Mouse (Mus musculus) lung, embryonic 16.5 days (tissue): ENCODE measurements around the gene Hyls1. TPM values are rescaled to one million over a fixed set of nuclear protein-coding genes. Genes with fewer than 3 reads are reported as not detected.
A peak's percentile ranks its signal among the peaks of the same experiment; 100 is the strongest.

Experiments used
- ATAC-seq: fragments of 200-750 bp; cut with Nextera tagmentation; 2 replicates; pipeline ENCODE4 v1.8.0; 2017; ENCODE audit warnings: low read depth, mild to moderate bottlenecking, moderate library complexity
- H3K27ac ChIP-seq: fragments of 300-500 bp; sonication (generic); 2 replicates; pipeline ENCODE4 v1.5.1; 2014; ENCODE audit warnings: mild to moderate bottlenecking, control low read depth, low read length
- H3K27me3 ChIP-seq: fragments of 300-500 bp; sonication (generic); 2 replicates; pipeline ENCODE4 v1.6.1; 2014; ENCODE audit warnings: low read depth, low read length, mixed read lengths; ENCODE audit not compliant: control insufficient read depth, insufficient read depth
- H3K36me3 ChIP-seq: fragments of 300-500 bp; sonication (generic); 2 replicates; pipeline ENCODE4 v1.6.1; 2014; ENCODE audit warnings: low read length; ENCODE audit not compliant: control insufficient read depth, insufficient read depth
- H3K4me1 ChIP-seq: fragments of 300-500 bp; sonication (generic); replicated peaks from 2 replicates; pipeline ENCODE4 v1.6.1; 2014; ENCODE audit warnings: low read length, mixed read lengths; ENCODE audit not compliant: control insufficient read depth, insufficient read depth
- H3K4me2 ChIP-seq: fragments of 300-500 bp; sonication (generic); 2 replicates; pipeline ENCODE4 v1.6.1; 2014; ENCODE audit warnings: low read depth, low read length, control low read depth
- H3K4me3 ChIP-seq: fragments of 300-500 bp; sonication (generic); 2 replicates; pipeline ENCODE4 v1.5.1; 2014; ENCODE audit warnings: mild to moderate bottlenecking, low read length, control low read depth
- H3K9ac ChIP-seq: fragments of 300-500 bp; sonication (generic); 2 replicates; pipeline ENCODE4 v1.6.1; 2014; ENCODE audit warnings: low read length, control low read depth
- H3K9me3 ChIP-seq: fragments of 300-500 bp; sonication (generic); 2 replicates; pipeline ENCODE4 v1.6.1; 2016; ENCODE audit warnings: low read length; ENCODE audit not compliant: control insufficient read depth
- WGBS: fragments of 180-500 bp; shearing (Covaris S2); extraction: QIAGEN DNeasy Blood & Tissue Kit; methylation state at CpG from one replicate; pipeline ENCODE4 v1.1.7; 2014; 5-methylcytosine and 5-hydroxymethylcytosine counted together
- polyA plus RNA-seq: library from polyadenylated mRNA; unstranded; fragments of >200 nt; fragmentation: Nextera tagmentation; extraction: Ambion mirVana; gene quantifications from 2 replicates; pipeline ENCODE4 v1.2.1, GENCODE M21; 2015

The Hyls1 gene
- polyA plus RNA-seq, 1 experiment from 2014 or later = 25.1 TPM

- Histone ChIP-seq H3K4me2 (no peak overlapping the region), H3K4me3 (no peak overlapping the region), H3K27me3 (no peaks in the 10 kb centered on the region), H3K36me3 (no peaks in the 10 kb centered on the region), H3K9me3 (no peaks in the 10 kb centered on the region), H3K4me1 (no peaks in the 10 kb centered on the region), H3K27ac (no peak overlapping the region), H3K9ac (no peak overlapping the region)
- ATAC-seq = no peak
- 64% methylated on average over 9 of the region's 9 CpGs for WGBS
These were observed 23.5 kb downstream of the Hyls1 start for GRCm38 (mm10) chr9:35546745-35547144.

DNA sequence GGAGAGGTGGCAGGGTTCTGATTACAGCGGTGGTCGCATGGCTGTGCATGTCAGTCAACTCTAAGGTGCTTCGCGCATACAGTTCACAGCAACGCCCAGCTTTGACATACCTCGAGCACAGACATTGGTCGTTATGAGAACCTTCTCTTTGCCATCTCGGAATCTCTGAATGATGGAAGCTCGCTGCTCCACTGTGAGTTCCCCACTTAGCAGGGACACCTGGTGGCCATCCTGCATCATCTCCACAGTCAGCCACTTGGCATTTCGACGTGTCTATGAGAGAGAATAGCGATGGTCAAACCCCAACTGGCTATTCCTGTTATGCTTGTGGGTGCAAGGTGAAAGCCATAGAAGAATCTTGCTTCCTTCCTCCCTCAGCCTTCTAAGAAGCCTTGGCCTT, 24.5 kb downstream of the Hyls1 start:
- H3K4me3 ChIP-seq = no peak overlapping the region

DNA sequence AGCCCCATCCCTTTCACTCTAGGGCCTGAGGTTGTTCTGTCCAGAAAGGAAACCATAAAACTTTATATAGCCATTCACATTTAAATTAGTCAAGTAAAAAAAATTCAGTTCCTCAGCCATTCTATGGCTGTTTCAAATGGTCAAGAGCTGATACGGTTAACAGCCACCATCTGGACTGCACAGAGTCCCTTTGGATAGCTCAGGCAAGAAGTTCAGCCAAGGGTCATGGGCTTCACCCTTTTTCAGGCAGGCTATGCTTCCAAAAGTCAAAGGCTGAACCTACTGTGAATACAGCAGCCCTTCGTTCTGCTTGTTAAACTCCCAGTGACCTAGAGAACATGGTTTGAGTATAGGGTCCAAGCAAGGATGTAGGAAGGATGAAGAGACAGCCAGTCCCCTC, 25.5 kb downstream of the Hyls1 start:
- no peak for ATAC-seq
- WGBS = 64% methylated on average over 2 of the region's 2 CpGs
- Histone ChIP-seq H3K4me2 (no peak overlapping the region), H3K27ac (no peak overlapping the region), H3K27me3 (no peaks in the 10 kb centered on the region), H3K36me3 (no peaks in the 10 kb centered on the region), H3K9me3 (no peaks in the 10 kb centered on the region), H3K9ac (no peak overlapping the region), H3K4me1 (no peaks in the 10 kb centered on the region), H3K4me3 (no peak overlapping the region)

More for the DNA sequence above, 24.5 kb downstream of the Hyls1 start:
- Histone ChIP-seq H3K27ac (no peak overlapping the region), H3K4me1 (no peaks in the 10 kb centered on the region), H3K27me3 (no peaks in the 10 kb centered on the region), H3K9ac (no peak overlapping the region), H3K4me2 (no peak overlapping the region), H3K36me3 (no peaks in the 10 kb centered on the region), H3K9me3 (no peaks in the 10 kb centered on the region)
- 68% methylated on average over 12 of the region's 12 CpGs for WGBS
- no peak for ATAC-seq

DNA sequence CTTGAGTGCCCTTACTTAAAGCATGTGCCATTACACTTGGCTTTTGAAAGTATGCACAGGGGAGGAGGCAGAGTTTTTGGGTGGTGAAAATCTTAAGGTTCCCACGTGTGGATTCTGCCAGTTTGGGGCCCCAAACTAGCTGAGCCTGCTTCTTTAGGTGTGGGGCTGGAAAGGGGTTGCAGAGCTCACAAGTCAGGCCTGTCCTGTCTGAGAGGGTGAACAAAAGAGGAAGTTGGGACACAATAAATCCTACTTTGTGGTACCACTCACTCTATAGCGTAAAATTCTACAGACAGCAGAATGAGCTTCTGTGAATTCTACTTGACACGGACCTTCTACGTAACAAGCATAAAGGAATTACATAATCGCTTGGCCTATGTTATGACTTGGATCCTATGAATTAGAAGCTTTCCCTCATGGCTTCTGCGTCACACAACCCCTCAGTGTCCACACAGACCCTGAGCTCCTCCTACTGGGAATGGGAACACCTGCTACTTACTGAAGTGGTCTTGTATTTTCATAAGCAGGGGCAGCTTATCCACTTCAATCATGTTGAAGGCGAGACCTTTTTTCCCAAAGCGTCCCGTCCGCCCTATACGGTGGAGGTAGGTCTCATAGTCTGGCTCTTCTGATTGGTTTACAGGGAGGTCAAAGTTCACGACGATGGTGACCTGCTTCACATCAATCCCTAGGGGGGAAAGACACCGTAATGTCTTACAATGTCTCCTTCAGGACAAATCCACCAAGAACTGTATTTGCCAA, 26.9 kb downstream of the Hyls1 start:
- 79% methylated on average over 14 of the region's 14 CpGs for WGBS
- H3K27me3 ChIP-seq = no peaks in the 10 kb centered on the region

GRCm38 (mm10) chr9:35541941-35542340, 28.3 kb downstream of the Hyls1 start:
- WGBS = 62% methylated on average over 6 of the region's 6 CpGs
- no peaks in the 10 kb centered on the region for H3K9me3 ChIP-seq
- H3K4me2 ChIP-seq = no peak overlapping the region
- no peaks in the 10 kb centered on the region for H3K4me1 ChIP-seq
- H3K27me3 ChIP-seq = no peaks in the 10 kb centered on the region
- no peak for ATAC-seq
- no peak overlapping the region for H3K27ac ChIP-seq
- H3K4me3 ChIP-seq = no peak overlapping the region
- no peak overlapping the region for H3K9ac ChIP-seq
- H3K36me3 ChIP-seq = no peaks in the 10 kb centered on the region

More for the DNA sequence above, 26.9 kb downstream of the Hyls1 start:
- no peak for ATAC-seq
- Histone ChIP-seq H3K27ac (no peak overlapping the region), H3K36me3 (no peaks in the 10 kb centered on the region), H3K9me3 (no peaks in the 10 kb centered on the region), H3K4me2 (no peak overlapping the region), H3K9ac (no peak overlapping the region), H3K4me1 (no peaks in the 10 kb centered on the region), H3K4me3 (no peak overlapping the region)

- no peaks in the 10 kb centered on the region for H3K4me1 ChIP-seq
- no peaks in the 10 kb centered on the region for H3K9me3 ChIP-seq
- H3K36me3 ChIP-seq = no peaks in the 10 kb centered on the region
- peak; percentile 80 for ATAC-seq
- H3K4me3 ChIP-seq = no peak overlapping the region
- no peak overlapping the region for H3K9ac ChIP-seq
- H3K27me3 ChIP-seq = no peaks in the 10 kb centered on the region
- no peak overlapping the region for H3K27ac ChIP-seq
- no peak overlapping the region for H3K4me2 ChIP-seq
- WGBS = 6% methylated on average over 6 of the region's 6 CpGs
These were observed 28.7 kb downstream of the Hyls1 start for GRCm38 (mm10) chr9:35541488-35541887.

DNA sequence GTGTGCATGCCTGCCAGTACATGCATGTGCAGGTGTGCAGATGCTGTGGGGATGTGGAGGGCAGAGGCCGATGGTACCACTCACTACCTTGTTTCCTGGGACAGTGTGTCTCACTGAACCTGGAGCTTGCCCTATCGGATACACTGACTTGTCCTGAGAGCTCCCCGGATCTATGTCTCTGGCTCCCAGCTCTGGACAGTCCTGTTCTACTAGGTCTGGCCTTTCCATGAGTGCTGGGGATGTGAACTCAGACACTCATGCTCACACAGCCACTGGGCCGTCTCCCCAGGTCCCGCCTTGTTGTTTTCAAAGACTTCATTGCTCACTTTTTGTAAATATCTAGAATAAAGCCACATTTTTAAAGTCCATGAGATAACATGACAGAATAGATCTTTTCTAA, 29.2 kb downstream of the Hyls1 start:
- H3K4me3 ChIP-seq = no peak overlapping the region
- H3K4me1 ChIP-seq = no peaks in the 10 kb centered on the region
- no peaks in the 10 kb centered on the region for H3K36me3 ChIP-seq
- no peak overlapping the region for H3K9ac ChIP-seq
- no peak overlapping the region for H3K27ac ChIP-seq
- H3K9me3 ChIP-seq = no peaks in the 10 kb centered on the region
- WGBS = 68% methylated on average over 5 of the region's 5 CpGs
- ATAC-seq = no peak
- H3K4me2 ChIP-seq = no peak overlapping the region
- H3K27me3 ChIP-seq = no peaks in the 10 kb centered on the region

DNA sequence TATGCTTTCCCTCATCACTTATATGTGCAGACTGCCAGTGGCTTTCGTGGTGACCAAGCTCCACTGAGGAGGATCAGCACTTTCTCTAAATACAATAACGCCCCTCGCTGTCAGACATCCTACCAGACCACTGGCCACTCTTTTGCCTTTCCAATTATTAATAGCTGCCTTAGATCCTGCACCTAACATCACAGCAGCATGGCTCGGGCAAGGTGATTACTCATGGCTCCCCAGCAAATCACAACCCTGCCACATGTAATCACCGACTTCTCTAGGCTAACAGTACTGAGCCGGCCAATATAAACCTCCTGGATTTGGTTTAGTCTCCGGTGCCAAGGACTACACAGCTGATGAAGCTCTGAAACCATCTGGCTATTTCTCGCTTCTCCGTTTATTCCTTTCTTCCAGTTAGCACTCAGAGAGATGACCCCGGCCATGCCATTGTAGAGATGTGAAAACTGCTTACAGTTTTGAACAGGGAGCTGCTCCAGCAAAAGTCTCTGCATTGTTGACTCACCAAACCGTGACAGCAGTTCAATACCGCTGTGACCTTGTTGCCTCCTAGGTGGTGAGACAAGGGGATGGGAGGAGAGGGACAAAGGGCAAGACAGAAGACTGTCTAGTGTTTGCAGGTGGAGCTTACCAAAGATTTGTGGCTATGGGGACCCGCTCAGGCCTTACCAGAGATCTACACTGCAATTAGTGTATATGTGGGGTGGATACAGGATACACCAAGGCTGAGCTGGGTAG, 31.0 kb downstream of the Hyls1 start:
- WGBS = 56% methylated on average over 13 of the region's 13 CpGs
- Histone ChIP-seq H3K27ac (no peak overlapping the region), H3K36me3 (no peaks in the 10 kb centered on the region)

DNA sequence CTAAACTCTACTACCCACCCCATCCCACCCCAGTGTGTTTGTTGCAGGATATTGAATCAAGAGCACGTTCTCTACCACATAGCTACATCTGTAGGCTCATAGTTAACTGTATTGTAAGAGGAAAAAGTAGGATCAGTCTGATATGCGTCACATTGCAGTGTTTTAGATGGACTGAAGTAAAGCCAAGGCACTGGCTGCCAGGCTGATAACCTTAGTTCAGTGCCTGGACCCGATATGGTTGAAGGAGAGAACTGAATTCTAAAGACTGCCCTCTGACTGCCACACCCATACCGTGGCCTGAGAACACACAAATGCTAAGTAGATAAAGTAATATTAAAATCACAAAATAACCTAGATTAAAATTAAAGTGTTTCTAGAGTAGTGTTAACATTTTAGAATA, 34.3 kb downstream of the Hyls1 start:
- no peaks in the 10 kb centered on the region for H3K27me3 ChIP-seq
- no peaks in the 10 kb centered on the region for H3K9me3 ChIP-seq
- H3K4me1 ChIP-seq = no peaks in the 10 kb centered on the region
- no peak overlapping the region for H3K27ac ChIP-seq
- H3K4me2 ChIP-seq = no peak overlapping the region
- WGBS = 61% methylated on average over 4 of the region's 4 CpGs
- H3K36me3 ChIP-seq = no peaks in the 10 kb centered on the region
- no peak overlapping the region for H3K9ac ChIP-seq
- H3K4me3 ChIP-seq = no peak overlapping the region
- ATAC-seq = no peak

More for the DNA sequence above, 31.0 kb downstream of the Hyls1 start:
- Histone ChIP-seq H3K9ac (no peak overlapping the region), H3K27me3 (no peaks in the 10 kb centered on the region), H3K4me3 (no peak overlapping the region), H3K4me2 (no peak overlapping the region), H3K9me3 (no peaks in the 10 kb centered on the region), H3K4me1 (no peaks in the 10 kb centered on the region)
- no peak for ATAC-seq
